Mouse (Mus musculus): Measurements from ENCODE around the gene Pigm. TPM values are rescaled to one million over a fixed set of nuclear protein-coding genes. Genes with fewer than 3 reads are reported as not detected.

Pigm gene
- total RNA-seq, 2 experiments from 2014 or later = 10.1 to 11.4 TPM

DNA sequence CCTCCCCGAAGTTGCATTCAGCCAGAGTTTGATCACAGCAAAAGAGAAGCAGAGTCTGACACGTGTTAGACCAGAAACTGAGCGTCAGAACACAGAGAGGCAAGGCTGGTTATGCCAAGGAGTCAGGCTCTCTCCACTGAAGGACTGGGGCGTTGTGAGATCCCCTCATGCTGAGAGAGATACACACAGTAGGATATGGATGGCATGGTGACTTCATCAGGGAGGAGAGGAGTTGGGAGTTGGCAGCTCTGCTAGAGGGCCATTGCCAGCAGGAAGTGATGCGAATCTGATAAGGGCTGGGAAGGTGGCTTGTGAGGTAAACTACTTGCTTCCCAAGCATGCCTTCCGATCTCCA is 37.9 kb downstream of the Pigm start:
- no peak for DNase-seq

DNA sequence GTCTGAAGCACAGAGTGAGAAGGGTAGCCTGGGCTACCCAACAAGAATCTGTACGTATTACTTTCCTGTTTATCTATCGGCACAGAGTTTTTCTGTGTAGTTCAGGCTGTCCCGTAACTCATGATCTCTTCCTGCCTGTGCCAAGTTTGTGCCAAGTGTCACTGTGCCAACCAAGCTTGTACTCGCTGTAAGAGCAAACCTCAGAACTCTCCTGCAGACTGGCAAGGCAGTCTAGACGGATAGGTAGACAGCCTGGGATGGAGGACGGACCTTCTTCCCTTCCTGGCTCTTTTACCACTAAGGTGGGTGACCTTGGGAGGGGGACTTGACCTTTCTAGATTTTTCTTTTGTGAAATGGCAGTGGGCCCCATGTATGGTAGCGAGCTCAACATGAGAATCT is 38.7 kb downstream of the Pigm start:
- no peak for DNase-seq

DNA sequence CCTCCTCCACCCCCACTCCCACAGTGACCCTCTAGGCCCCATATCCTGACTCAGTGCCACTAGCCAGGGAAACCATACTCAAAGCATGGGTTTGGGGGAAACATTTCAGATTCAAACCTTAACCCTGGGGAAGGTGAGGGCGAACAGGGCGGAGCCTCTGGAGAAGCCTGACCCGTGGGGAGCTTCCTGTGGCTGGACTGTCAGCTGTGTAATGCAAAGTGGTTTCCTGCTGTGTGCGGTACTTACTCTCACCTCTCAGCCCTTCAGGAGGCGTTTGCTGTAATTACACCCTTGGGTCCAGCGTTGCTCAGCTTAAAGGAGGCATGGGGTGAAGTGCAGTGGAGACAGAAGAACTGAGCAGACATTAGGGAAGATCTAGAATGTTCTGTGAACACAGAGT is 41.8 kb downstream of the Pigm start:
- no peak for DNase-seq

DNA sequence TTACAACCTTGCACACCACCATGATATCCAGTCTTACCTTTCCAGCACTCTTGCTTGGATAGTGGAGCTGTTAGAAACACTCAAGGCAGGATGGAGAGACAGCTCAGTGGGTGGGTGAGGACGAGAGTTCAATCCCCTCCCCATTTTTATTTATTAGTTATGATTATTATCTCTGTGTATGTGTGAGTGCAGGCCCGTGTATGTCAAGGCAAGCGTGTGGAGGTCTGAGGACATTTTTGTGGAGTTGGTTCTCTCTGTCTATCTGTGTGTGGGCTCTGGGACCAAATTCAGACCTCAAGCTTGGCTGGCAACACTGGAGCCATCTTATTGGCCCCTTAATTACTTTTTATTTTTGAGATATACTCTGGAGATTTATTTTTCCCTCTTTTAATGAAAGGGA is 42.3 kb downstream of the Pigm start:
- DNase-seq = no peak

DNA sequence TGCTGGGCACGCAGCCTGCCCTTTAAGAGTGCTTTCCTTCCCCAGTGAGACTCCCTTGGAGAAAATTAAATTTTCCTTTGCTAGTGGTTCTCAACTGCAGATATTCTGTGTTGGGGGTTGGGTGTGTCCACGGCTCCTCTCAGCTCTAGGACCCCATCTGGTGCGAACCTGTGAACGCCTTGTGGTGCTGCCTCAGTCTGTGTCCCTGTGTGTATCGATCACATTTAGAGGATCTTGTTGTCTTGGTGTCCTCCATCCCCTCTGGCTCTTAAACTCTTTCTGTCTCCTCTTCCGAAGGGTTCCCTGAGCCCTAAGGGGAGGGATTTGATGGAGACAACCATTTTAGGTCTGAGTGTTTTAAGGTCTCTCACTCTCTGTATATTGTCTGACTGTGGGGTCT is 43.8 kb downstream of the Pigm start:
- no peak for DNase-seq

DNA sequence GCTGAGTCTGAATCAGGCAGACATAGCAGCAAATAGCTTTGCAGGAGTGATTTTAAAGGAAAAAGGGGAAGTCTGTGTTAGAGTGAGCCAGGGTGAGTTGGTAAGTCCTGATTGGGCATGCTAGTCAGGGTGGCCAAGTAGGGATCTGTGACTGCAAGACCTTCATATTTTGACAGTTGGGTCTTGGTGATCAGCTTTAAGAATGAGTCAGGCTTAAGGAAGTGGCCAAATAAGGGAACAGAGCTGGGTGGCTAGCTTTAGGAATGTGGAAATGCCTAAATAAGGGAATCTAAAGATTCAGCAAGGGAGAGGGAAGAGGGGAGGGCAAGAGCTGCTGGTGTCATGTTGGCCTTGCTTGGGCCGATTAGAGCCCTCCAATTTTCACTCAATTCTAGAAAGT is 47.0 kb downstream of the Pigm start:
- no peak for DNase-seq

DNA sequence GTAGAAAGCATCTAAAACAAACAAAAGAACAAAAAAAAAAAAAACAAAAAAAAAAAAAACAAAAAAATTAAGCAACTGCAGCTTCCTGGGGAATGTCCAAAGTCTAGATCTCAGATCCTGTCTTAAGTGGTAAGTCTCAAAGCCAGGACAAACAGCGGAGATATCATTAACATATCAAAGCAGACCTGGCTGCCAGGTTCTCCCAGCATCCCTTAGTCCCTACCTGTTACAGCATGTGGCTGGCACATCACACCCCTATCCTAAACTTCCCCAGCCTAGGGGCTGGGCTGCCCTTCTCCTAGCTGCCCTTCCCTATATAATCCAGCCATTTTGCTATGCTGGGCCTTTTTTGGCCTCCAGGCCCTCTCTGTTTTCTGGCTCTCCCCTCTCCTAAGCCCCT is 50.1 kb downstream of the Pigm start:
- DNase-seq = no peak

DNA sequence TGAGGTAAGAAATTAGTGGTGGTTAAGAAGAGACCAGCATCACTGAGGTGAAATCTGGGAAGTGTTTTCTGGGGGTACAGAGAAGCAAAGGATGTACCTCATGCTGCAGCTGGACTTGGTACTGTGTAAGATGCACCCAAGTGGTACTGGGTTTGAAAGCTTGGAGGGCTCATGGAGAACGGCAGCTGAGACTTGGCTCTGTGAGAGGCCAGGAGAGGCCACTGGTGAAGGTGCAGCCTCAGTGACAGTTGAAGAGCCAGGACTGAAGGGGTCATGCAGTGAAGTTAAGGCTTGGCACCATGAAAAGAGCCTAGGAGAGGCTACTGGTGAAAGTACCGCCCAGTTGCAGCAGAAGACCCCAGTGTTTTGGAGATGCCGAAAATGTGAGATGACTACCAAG is 51.5 kb downstream of the Pigm start:
- DNase-seq = no peak

DNA sequence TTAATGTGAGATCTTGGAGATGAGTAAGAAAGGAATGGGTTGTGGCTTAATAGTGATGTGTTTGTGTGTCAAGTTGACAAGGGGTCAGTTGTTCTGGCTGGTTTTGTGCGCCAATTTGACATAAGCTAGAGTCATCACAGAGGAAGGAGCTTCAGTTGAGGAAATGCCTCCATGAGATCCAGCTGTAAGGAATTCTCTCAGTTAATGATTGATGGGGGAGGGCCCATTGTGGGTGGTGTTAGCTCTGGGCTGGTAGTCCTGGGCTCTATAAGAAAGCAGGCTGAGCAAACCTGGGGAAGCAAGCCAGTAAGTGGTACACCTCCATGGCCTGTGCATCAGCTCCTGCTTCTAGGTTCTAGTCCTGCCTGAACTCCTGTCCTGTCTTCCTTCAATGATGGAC is 52.3 kb downstream of the Pigm start:
- no peak for DNase-seq

DNA sequence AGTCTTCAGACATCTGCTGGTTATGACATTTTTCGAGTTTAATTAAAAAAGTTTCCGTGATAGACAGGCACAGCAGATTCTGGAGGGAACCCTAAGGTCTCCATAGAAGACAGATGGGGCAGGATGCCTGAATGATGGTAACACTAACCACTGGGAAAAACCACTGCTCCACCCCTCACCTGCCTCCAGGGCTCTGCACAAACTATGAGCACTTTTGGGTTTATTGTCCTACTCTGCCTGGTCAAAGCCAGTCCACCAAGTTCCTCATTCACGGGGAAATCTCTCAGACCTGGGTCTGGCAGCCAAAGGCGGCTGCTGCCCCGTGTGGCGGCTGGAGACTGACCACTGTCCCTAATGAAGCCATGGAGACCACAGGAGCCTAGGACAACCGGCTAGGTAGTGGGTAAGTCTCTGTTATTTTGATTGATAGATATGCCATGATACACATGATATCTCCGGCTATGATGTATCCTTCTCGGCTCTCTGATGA is 54.4 kb downstream of the Pigm start:
- DNase-seq = no peak

DNA sequence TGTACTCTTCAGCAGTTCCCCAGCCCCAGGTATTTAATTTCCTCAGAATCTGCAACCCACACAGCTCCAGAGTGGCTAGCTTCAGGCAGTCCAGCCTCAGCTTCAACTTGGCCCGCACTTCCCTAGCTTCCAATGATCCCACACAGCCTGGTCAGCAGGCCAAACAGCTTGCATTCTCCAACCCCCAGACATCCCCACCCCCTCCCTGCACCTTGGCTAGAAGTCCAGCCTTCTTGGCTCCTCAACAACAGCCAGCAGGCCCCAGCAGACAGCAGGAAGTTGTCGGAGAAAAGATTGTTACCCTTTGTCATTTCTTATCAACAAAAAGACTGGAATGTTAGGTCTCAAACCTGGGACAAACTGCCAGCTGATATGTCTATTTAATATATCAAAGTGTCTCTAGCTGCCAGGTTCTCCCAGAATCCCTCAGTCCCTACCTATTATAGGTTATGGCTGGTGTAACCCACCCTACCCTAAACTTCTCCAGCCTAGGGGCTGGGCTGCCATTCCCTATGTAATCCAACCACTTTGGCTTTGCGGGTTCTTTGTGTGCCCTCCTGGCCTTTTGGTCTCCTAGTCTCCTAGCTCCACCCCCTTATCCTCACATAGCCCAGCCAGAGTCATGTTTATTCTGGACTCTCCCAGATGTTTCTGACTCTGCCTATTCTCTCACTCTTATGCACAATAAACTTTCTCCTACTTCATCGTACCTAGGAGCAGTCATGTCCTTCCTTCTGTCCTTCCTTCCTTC is 55.7 kb downstream of the Pigm start:
- DNase-seq = peak; percentile 72

DNA sequence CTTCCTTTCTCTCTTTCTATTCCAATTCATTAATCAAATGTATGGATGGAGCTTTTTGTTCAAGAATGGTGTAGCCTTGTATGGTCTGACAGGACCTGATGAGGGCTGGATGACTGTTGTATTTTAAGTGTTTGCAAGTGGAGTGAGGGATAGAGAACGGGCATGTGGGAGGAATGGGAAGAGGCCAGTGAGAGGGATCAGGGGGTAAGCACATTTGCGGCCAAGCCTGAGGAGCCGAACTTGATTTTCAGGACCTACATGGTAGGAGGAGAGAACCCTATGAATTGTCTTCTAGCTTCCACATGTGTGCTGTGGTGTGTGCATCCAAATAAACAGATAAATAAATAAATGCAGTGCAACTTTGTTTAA is 56.2 kb downstream of the Pigm start:
- DNase-seq = no peak

DNA sequence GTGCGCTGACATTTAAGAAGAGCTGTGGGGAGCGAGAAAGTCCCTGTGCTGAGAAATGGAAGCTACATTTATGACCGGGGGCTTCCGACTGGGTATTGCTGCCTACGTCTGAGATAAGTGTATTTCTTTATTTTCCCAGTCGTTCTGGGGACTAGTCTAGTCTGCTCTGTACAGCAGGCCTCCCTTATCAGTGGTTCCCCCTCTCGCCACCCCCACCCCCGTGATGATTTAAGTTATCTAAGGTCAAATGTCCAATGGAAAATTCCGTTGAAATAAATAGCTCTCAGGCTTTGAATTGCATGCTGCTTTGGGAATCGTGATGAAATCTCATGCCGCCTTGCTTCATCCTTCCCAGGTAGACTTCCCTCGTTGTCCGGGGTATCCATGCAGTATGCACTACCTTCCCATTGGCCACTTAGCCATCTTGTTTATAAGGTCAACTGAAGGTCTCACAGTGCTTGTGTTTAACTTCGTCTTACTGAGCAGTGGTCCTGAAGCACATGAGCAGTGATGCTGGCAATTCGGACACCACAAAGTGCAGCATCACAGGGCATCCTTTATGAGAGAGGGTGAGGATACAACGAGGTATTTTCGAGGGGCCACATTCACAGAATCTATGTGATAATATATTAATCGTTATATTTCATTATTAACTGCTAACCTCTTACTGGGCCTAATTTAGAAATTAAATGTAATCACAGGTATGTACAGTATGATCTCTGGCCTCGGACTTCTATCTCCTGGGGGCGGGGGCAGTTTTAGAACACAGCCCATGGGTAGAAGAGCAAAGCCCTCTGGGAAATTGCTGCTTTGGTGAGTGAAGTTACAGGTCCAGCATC is 56.9 kb downstream of the Pigm start:
- DNase-seq = no peak

Other genes starting within 250 kb of the Pigm start
- gene Pex19, start 249.8 kb upstream of the Pigm start, total RNA-seq (2021) = 100 to 1,000 TPM; 129 to 134 TPM
- gene Dcaf8, start 228.5 kb upstream of the Pigm start, total RNA-seq (2021) = 100 to 1,000 TPM; 114 to 115 TPM
- 100 to 1,000 TPM; 140 to 147 TPM for gene Pea15a, start 169.7 kb upstream of the Pigm start, total RNA-seq (2021)
- gene Casq1, start 156.7 kb upstream of the Pigm start, total RNA-seq (2021) = 10 to 100 TPM; 11.9 to 18.1 TPM
- under 1 TPM in 1 of 2 experiments, not detected in 1; 0.11 TPM for gene Atp1a4, start 118.1 kb upstream of the Pigm start, total RNA-seq (2021)
- 10 to 100 TPM; 19.1 to 20.1 TPM for gene Igsf8, start 114.9 kb upstream of the Pigm start, total RNA-seq (2021)
- gene Atp1a2, start 78.5 kb upstream of the Pigm start, total RNA-seq (2021) = 10 to 100 TPM; 81.9 to 82.8 TPM
- not detected for gene Kcnj9, start 47.2 kb upstream of the Pigm start, total RNA-seq (2021)
- gene Kcnj10, start 35.3 kb upstream of the Pigm start, total RNA-seq (2021) = under 1 TPM; 0.11 to 0.14 TPM
- 1 to 10 TPM; 1.4 to 1.8 TPM for gene Slamf9, start 98.8 kb downstream of the Pigm start, total RNA-seq (2021)
- gene Igsf9, start 105.2 kb downstream of the Pigm start, total RNA-seq (2021) = 1 to 10 TPM; 2.5 to 3.1 TPM
- 100 to 1,000 TPM; 230 to 244 TPM for gene Tagln2, start 123.5 kb downstream of the Pigm start, total RNA-seq (2021)
- gene Cfap45, start 144.3 kb downstream of the Pigm start, total RNA-seq (2021) = 1 to 10 TPM; 3.3 to 3.5 TPM
- under 1 TPM in 1 of 2 experiments, not detected in 1; 0.17 TPM for gene Vsig8, start 179.4 kb downstream of the Pigm start, total RNA-seq (2021)
- gene Slamf8, start 214.0 kb downstream of the Pigm start, total RNA-seq (2021) = not detected
- gene Fcrl6, start 226.0 kb downstream of the Pigm start, total RNA-seq (2021) = not detected